Mouse (Mus musculus) frontal cortex, postnatal 36 days (tissue): ENCODE data around the gene Cuta.

ENCODE experiments used
- DNase-seq, 2 experiments: peaks; one replicate each; pipeline ENCODE4 v3.0.0; 2022; ENCODE audit warnings: low spot score in 2 of 2

Gene Cuta

DNA sequence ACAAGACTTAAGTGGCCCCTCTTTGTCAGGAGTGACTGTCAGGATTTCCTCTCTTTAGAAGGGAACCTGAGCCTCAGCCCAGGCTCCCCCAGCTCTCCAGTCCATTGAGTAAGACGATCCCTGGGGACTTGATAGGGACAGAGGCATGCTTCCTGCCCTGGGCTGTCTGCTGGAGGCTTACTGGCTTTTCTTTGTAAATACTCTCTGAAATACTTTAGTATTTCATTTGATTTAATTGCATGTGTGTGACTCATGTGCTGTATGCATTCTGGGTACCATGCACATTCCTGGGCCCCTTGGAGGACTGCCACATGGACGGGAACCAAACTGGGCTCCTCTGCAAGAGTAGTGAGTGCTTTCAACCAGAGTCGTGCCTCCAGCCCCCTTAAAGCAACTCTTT, 51.4 kb downstream of the Cuta start:
- DNase-seq = no peak

DNA sequence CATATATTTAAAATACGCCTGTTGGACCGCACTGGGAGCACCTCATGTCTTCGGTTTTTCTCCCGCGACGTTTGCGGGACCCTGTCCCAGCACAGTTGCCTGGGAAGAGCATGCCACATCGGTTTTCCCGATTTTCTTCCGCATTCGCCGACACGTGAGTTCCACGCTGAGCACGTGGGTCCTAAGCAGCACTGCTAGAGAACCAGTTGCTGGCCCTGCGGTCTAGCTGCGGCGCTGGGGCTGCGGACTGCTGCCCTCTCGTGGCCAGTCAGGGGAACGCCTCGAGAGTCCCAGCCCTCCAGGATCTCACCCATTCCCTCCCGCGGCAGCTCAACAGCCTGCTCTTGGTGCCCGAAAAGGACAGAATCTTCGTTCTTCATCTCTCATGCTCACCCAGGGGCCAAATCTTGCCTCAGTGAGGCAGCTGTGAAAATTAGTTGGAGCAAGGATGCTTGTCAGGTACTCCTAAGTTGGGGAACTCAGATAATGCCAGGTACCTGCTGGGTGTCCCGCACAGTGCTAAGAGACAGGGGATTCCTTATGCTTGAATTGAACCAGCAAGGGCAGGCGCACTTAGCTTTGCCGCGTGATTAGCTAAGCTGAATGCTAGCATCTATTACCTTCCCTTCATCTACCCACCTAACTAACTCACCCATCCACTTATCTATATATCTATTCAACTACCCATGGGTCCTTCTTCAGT, 53.2 kb downstream of the Cuta start:
- DNase-seq = peak; percentile 86 to 88

DNA sequence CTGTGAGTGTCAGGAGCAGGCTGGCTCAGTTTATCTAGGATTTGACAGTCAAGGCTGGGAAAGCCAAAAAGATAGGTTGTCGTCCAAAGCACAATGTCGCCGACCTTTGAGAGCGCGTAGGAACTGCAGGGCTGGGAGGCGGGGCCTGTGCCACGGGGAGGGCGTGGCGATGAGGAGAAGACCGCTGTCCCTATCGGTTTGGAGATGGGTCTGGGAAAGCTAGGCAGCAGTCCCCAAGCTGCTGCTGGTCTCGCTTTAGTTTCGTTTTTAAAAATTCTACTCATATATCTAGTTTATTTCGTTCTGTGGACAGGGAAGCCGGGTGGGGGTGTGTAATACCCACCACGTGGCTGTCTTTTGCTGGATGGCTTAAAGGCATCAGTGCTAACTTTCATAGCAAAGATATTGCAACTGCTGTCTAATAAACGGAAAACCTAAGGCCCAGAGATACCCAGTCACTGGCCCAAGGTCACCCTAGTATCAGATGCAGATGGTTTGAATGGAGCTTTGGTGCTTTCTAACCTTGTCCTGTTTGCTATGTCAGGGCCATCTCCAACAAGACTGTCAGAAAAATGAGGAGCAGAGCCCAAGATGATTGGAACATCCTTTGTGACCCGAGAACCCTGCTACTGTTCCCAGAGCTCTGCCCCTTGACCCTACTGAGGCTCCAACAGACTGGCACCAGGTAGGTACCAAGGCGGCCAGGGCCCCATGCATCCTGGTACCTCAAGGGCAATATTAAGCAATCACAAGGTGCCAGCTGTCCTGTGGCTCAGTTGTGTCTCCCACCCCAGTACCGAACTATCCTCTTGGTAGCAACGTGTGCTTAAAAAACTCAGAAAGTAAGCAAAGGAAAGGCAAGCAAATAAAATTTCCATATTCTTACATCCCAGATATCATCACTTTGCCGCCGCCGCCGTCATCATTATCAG, 54.1 kb downstream of the Cuta start:
- DNase-seq = peak; percentile 56 to 57
